Mouse (Mus musculus): ENCODE data around the gene Olfr463. TPM values are rescaled to one million over a fixed set of nuclear protein-coding genes. Genes with fewer than 3 reads are reported as not detected.

The Olfr463 gene
- polyA plus RNA-seq (2012; rRNA removed) (not detected in 2 replicates), polyA plus RNA-seq (2014; fragmentation: Nextera tagmentation; extraction: Ambion mirVana) (not detected in 2 replicates)

GRCm38 (mm10) chr11:87897287-87897686, at the start of gene Olfr463:
Olfr463 (minus strand) TSS chr11:87897387.
- DNase-seq (ENCODE audit: low spot score) (no peak), ATAC-seq (ENCODE audit: low FRiP score, low read depth) (no peak)
- no peak within 1 kb of the TSS for H3K9ac ChIP-seq (ENCODE audit: low read depth, low read length, severe bottlenecking)
- H3K4me1 ChIP-seq (ENCODE audit: control insufficient read depth, insufficient read depth, low read length), result no peaks in the 10 kb centered on the region
- no peaks in the 10 kb centered on the region for H3K27me3 ChIP-seq (ENCODE audit: control insufficient read depth, insufficient read depth, low read length)
- no peak within 1 kb of the TSS for H3K4me2 ChIP-seq (replicated peaks; ENCODE audit: low read depth, low read length, severe bottlenecking)
- no peaks in the 10 kb centered on the region for H3K36me3 ChIP-seq (ENCODE audit: control insufficient read depth, insufficient read depth, low read length)
- H3K4me3 ChIP-seq (replicated peaks; ENCODE audit: low read length), result no peak within 1 kb of the TSS
- H3K9me3 ChIP-seq (ENCODE audit: control insufficient read depth, low read length), result no peaks in the 10 kb centered on the region
- no peak for TF ChIP-seq POLR2A (IDR thresholded peaks at IDR 0.05; ENCODE audit: borderline replicate concordance, extremely low read depth, insufficient read depth, insufficient read length)
- H3K27ac ChIP-seq (replicated peaks; ENCODE audit: low read depth, low read length), result no peak within 1 kb of the TSS

GRCm38 (mm10) chr11:87935467-87935866, 38.3 kb upstream of the Olfr463 start:
- Histone ChIP-seq H3K9me3 (ENCODE audit: control insufficient read depth, low read length) (no peaks in the 10 kb centered on the region), H3K9ac (ENCODE audit: low read depth, low read length, severe bottlenecking) (no peak overlapping the region), H3K36me3 (ENCODE audit: control insufficient read depth, insufficient read depth, low read length) (no peaks in the 10 kb centered on the region), H3K4me3 (replicated peaks; ENCODE audit: low read length) (no peak overlapping the region), H3K4me1 (ENCODE audit: control insufficient read depth, insufficient read depth, low read length) (no peaks in the 10 kb centered on the region), H3K27ac (replicated peaks; ENCODE audit: low read depth, low read length) (no peak overlapping the region), H3K27me3 (ENCODE audit: control insufficient read depth, insufficient read depth, low read length) (no peaks in the 10 kb centered on the region; the same call in 1 of the 2 replicates), H3K4me2 (replicated peaks; ENCODE audit: low read depth, low read length, severe bottlenecking) (no peak overlapping the region)
- no peak for ATAC-seq (ENCODE audit: low FRiP score, low read depth)
- no peak for DNase-seq (ENCODE audit: low spot score)
- TF ChIP-seq POLR2A (IDR thresholded peaks at IDR 0.05; ENCODE audit: borderline replicate concordance, extremely low read depth, insufficient read depth, insufficient read length), result no peak
- WGBS, result 71% methylated on average over 3 of the region's 3 CpGs

DNA sequence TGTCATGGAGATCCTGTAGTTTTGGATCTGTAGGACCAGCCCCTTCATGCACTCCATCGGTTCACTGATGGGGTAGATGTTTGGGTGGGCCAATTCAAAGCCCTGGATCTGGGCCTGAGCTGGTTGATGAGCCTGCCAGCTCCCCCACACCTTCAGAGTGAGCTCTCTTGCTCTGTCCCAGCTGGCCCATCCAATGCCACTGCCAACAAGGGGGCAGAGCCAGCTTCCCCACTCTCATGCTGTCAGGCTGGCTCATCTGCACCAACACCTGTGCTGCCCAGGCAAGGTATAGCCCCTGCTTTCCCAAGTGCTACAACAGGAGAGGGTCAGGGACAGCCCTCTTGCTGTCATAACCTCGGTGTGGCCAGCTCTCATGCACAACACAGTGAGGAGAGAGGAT, 36.5 kb upstream of the Olfr463 start:
- no peaks in the 10 kb centered on the region for H3K36me3 ChIP-seq (ENCODE audit: control insufficient read depth, insufficient read depth, low read length)
- TF ChIP-seq POLR2A (IDR thresholded peaks at IDR 0.05; ENCODE audit: borderline replicate concordance, extremely low read depth, insufficient read depth, insufficient read length), result no peak
- no peaks in the 10 kb centered on the region for H3K9me3 ChIP-seq (ENCODE audit: control insufficient read depth, low read length)
- no peak overlapping the region for H3K4me3 ChIP-seq (replicated peaks; ENCODE audit: low read length)
- no peaks in the 10 kb centered on the region; the same call in 1 of the 2 replicates for H3K27me3 ChIP-seq (ENCODE audit: control insufficient read depth, insufficient read depth, low read length)
- H3K9ac ChIP-seq (ENCODE audit: low read depth, low read length, severe bottlenecking), result no peak overlapping the region
- DNase-seq (ENCODE audit: low spot score) (no peak), ATAC-seq (ENCODE audit: low FRiP score, low read depth) (no peak)
- H3K4me2 ChIP-seq (replicated peaks; ENCODE audit: low read depth, low read length, severe bottlenecking), result no peak overlapping the region
- 67% methylated on average over 2 of the region's 2 CpGs for WGBS
- H3K4me1 ChIP-seq (ENCODE audit: control insufficient read depth, insufficient read depth, low read length), result no peaks in the 10 kb centered on the region
- H3K27ac ChIP-seq (replicated peaks; ENCODE audit: low read depth, low read length), result no peak overlapping the region

DNA sequence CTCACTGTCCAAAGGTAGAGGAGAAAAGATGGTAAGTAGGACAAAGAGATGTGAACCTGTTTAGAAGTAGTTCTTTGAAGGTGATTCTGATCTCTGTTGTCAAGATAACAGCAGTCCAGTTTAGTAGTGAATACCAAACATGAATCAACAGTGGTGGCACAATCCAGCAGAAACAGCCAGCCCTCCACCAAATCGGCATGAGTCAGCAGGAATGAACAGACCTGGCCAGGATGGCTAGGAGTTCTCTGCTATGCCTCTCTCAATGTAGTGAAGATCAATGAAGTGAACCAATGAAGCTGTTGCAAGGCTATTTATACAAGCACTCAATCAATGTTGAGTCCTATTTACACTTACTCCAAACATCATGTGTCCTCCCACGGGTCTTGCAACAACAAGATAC, 33.2 kb upstream of the Olfr463 start:
- no peak for TF ChIP-seq POLR2A (IDR thresholded peaks at IDR 0.05; ENCODE audit: borderline replicate concordance, extremely low read depth, insufficient read depth, insufficient read length)
- WGBS, result 93% methylated on average over 2 of the region's 2 CpGs
- DNase-seq (ENCODE audit: low spot score) (no peak), ATAC-seq (ENCODE audit: low FRiP score, low read depth) (no peak)
- no peaks in the 10 kb centered on the region for H3K4me1 ChIP-seq (ENCODE audit: control insufficient read depth, insufficient read depth, low read length)
- H3K4me3 ChIP-seq (replicated peaks; ENCODE audit: low read length), result no peak overlapping the region
- H3K9me3 ChIP-seq (ENCODE audit: control insufficient read depth, low read length), result no peaks in the 10 kb centered on the region
- no peak overlapping the region for H3K4me2 ChIP-seq (replicated peaks; ENCODE audit: low read depth, low read length, severe bottlenecking)
- H3K9ac ChIP-seq (ENCODE audit: low read depth, low read length, severe bottlenecking), result no peak overlapping the region
- no peaks in the 10 kb centered on the region for H3K36me3 ChIP-seq (ENCODE audit: control insufficient read depth, insufficient read depth, low read length)
- H3K27ac ChIP-seq (replicated peaks; ENCODE audit: low read depth, low read length), result no peak overlapping the region
- H3K27me3 ChIP-seq (ENCODE audit: control insufficient read depth, insufficient read depth, low read length), result no peaks in the 10 kb centered on the region; the same call in 1 of the 2 replicates

- TF ChIP-seq POLR2A (IDR thresholded peaks at IDR 0.05; ENCODE audit: borderline replicate concordance, extremely low read depth, insufficient read depth, insufficient read length), result no peak
- no peaks in the 10 kb centered on the region for H3K36me3 ChIP-seq (ENCODE audit: control insufficient read depth, insufficient read depth, low read length)
- ATAC-seq (ENCODE audit: low FRiP score, low read depth) (no peak), DNase-seq (ENCODE audit: low spot score) (peak; percentile 47)
- H3K4me3 ChIP-seq (replicated peaks; ENCODE audit: low read length), result no peak within 1 kb of the TSS
- H3K9me3 ChIP-seq (ENCODE audit: control insufficient read depth, low read length), result no peaks in the 10 kb centered on the region
- H3K27ac ChIP-seq (replicated peaks; ENCODE audit: low read depth, low read length), result no peak within 1 kb of the TSS
- no peaks in the 10 kb centered on the region for H3K27me3 ChIP-seq (ENCODE audit: control insufficient read depth, insufficient read depth, low read length)
- H3K4me1 ChIP-seq (ENCODE audit: control insufficient read depth, insufficient read depth, low read length), result no peaks in the 10 kb centered on the region
- H3K9ac ChIP-seq (ENCODE audit: low read depth, low read length, severe bottlenecking), result no peak within 1 kb of the TSS
- 19% methylated on average over 5 of the region's 5 CpGs for WGBS
- H3K4me2 ChIP-seq (replicated peaks; ENCODE audit: low read depth, low read length, severe bottlenecking), result no peak within 1 kb of the TSS
Measured at GRCm38 (mm10) chr11:87920966-87921365, 23.8 kb upstream of the Olfr463 start, which contains the start of gene Olfr464. Olfr464 (minus strand) TSS chr11:87920967.

- Histone ChIP-seq H3K9ac (ENCODE audit: low read depth, low read length, severe bottlenecking) (no peak overlapping the region), H3K4me3 (replicated peaks; ENCODE audit: low read length) (no peak overlapping the region), H3K4me1 (ENCODE audit: control insufficient read depth, insufficient read depth, low read length) (no peaks in the 10 kb centered on the region), H3K36me3 (ENCODE audit: control insufficient read depth, insufficient read depth, low read length) (no peaks in the 10 kb centered on the region), H3K27ac (replicated peaks; ENCODE audit: low read depth, low read length) (no peak overlapping the region), H3K27me3 (ENCODE audit: control insufficient read depth, insufficient read depth, low read length) (no peaks in the 10 kb centered on the region), H3K4me2 (replicated peaks; ENCODE audit: low read depth, low read length, severe bottlenecking) (no peak overlapping the region), H3K9me3 (ENCODE audit: control insufficient read depth, low read length) (no peaks in the 10 kb centered on the region)
- TF ChIP-seq POLR2A (IDR thresholded peaks at IDR 0.05; ENCODE audit: borderline replicate concordance, extremely low read depth, insufficient read depth, insufficient read length), result no peak
- DNase-seq (ENCODE audit: low spot score) (no peak), ATAC-seq (ENCODE audit: low FRiP score, low read depth) (no peak)
- 63% methylated on average over 2 of the region's 2 CpGs for WGBS
Measured at GRCm38 (mm10) chr11:87920301-87920700, 23.1 kb upstream of the Olfr463 start.
